Comparison of ENCODE assay signal across 8 mouse cellular contexts in the genomic region with DNA sequence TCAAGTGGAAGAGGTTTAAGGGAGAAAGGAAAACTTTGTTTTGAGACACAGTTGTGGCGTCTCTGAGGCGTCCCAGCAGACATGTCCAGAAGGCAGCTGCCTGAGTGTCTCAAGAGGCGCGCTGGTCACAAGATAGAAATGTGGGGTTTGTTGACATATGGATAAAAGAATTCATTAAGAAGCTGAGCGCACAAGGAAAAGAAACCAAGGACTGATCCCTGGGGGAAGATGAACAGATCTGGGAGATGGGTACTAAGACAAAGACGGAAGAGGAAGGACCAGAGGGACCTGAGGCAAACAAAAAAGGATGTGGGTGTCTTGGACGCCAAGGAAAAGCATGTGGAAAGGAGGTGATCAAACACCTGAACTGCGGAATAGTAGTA.
DNase-seq lines count a peak whose midpoint lies in the region; ATAC-seq and TF ChIP-seq lines count a peak whose summit lies in the region.

No protein-coding gene starts in this region.

- WGBS in lung, postnatal 0 days: 31% methylated on average over 8 of the region's 8 CpGs
- 33% methylated on average over 8 of the region's 8 CpGs for WGBS in stomach, postnatal 0 days

- no peaks in the 10 kb centered on the region for H3K9me3 ChIP-seq in lung, postnatal 0 days (ENCODE audit: low read length)
- H3K9me3 ChIP-seq in megakaryocyte, embryonic 14.5 days: no peaks in the 10 kb centered on the region
- H3K9me3 ChIP-seq in stomach, postnatal 0 days (ENCODE audit: control insufficient read depth, low read length): no peaks in the 10 kb centered on the region

- no peak for DNase-seq in gastrocnemius, adult 2 months
- DNase-seq in gastrocnemius, postnatal 36 days: no peak
- peak; percentile 51 for DNase-seq in lung, postnatal 0 days (ENCODE audit: low spot score)
- DNase-seq in lung, postnatal 4 days: no peak
- no peak for DNase-seq in stomach, postnatal 0 days (ENCODE audit: low spot score)
- no peak for DNase-seq in spleen, postnatal 14 days (ENCODE audit: low spot score in 2 of 2)
- no peak for DNase-seq in gastrocnemius, postnatal 14 days

- H3K27ac ChIP-seq in gastrocnemius, adult 2 months: no peak overlapping the region
- no peak overlapping the region for H3K27ac ChIP-seq in lung, postnatal 0 days (ENCODE audit: low read length)
- no peak overlapping the region for H3K27ac ChIP-seq in stomach, postnatal 0 days (replicated peaks)

- no peak for TF ChIP-seq EP300 in lung, postnatal 0 days (IDR thresholded peaks at IDR 0.05)
- TF ChIP-seq EP300 in stomach, postnatal 0 days (optimal IDR thresholded peaks at IDR 0.05): no peak

- intact Hi-C loops in gastrocnemius, adult 2 months (cut with DNase I): no loop called here
- intact Hi-C loops in gastrocnemius, postnatal 36 days (cut with DNase I): loop anchor here (5.0 to 10.0 kb wide), 2 partner anchors 141 to 294 kb away; no protein-coding TSS in a partner anchor
- intact Hi-C loops in gastrocnemius, postnatal 14 days (cut with DNase I; ENCODE audit: low total_unique reads): loop anchor here (10.0 kb wide), 2 partner anchors 131 to 261 kb away; no protein-coding TSS in a partner anchor

- TF ChIP-seq CTCF in gastrocnemius, adult 2 months (IDR thresholded peaks at IDR 0.05): no peak
- no peak for TF ChIP-seq CTCF in lung, postnatal 0 days (IDR thresholded peaks at IDR 0.05)
- no peak for TF ChIP-seq CTCF in stomach, postnatal 0 days (IDR thresholded peaks at IDR 0.05; ENCODE audit: low read depth)

- no peak overlapping the region for H3K9ac ChIP-seq in lung, postnatal 0 days (replicated peaks; ENCODE audit: low read depth)
- no peak overlapping the region for H3K9ac ChIP-seq in stomach, postnatal 0 days (ENCODE audit: low read length)

- H3K27me3 ChIP-seq in lung, postnatal 0 days (replicated peaks; ENCODE audit: insufficient read depth, low read length): no peaks in the 10 kb centered on the region
- peaks cover 21% of the 10 kb centered on the region for H3K27me3 ChIP-seq in megakaryocyte, embryonic 14.5 days (replicated peaks)
- H3K27me3 ChIP-seq in stomach, postnatal 0 days (ENCODE audit: control insufficient read depth, insufficient read depth, low read length): no peaks in the 10 kb centered on the region

- H3K4me3 ChIP-seq in gastrocnemius, adult 2 months: peak overlapping the region; percentile 65
- peak overlapping the region; percentile 23 for H3K4me3 ChIP-seq in lung, postnatal 0 days (ENCODE audit: low read depth, low read length)
- H3K4me3 ChIP-seq in megakaryocyte, embryonic 14.5 days (replicated peaks): peak overlapping the region; percentile 90
- no peak overlapping the region for H3K4me3 ChIP-seq in stomach, postnatal 0 days (ENCODE audit: low read depth, low read length)

- H3K4me1 ChIP-seq in lung, postnatal 0 days (ENCODE audit: insufficient read depth, low read depth, low read length): peaks cover 7% of the 10 kb centered on the region; the same call in 1 of the 2 replicates
- peaks cover 28% of the 10 kb centered on the region for H3K4me1 ChIP-seq in megakaryocyte, embryonic 14.5 days
- no peaks in the 10 kb centered on the region for H3K4me1 ChIP-seq in stomach, postnatal 0 days (replicated peaks; ENCODE audit: control insufficient read depth, insufficient read depth)

- peak; percentile 65 for ATAC-seq in lung, postnatal 0 days
- no peak for ATAC-seq in stomach, postnatal 0 days (ENCODE audit: low FRiP score, low TSS enrichment)

- H3K36me3 ChIP-seq in lung, postnatal 0 days (ENCODE audit: insufficient read depth, low read length): no peaks in the 10 kb centered on the region
- no peaks in the 10 kb centered on the region for H3K36me3 ChIP-seq in megakaryocyte, embryonic 14.5 days (replicated peaks; ENCODE audit: low read length)
- no peaks in the 10 kb centered on the region for H3K36me3 ChIP-seq in stomach, postnatal 0 days (ENCODE audit: control insufficient read depth, insufficient read depth, low read length)

- peak overlapping the region; percentile 55 for H3K4me2 ChIP-seq in lung, postnatal 0 days (replicated peaks; ENCODE audit: low read depth, low read length)
- H3K4me2 ChIP-seq in stomach, postnatal 0 days (replicated peaks; ENCODE audit: low read depth): peak overlapping the region; percentile 8
